Mouse (Mus musculus) liver, embryonic 14.5 days (tissue): ENCODE measurements around the gene Olfr107. TPM values are rescaled to one million over a fixed set of nuclear protein-coding genes. Genes with fewer than 3 reads are reported as not detected.

Experiments
- ATAC-seq: fragments of 200-750 bp; cut with Nextera tagmentation; 2 replicates; pipeline ENCODE4 v1.8.0; 2017; ENCODE audit warnings: moderate number of reproducible peaks, mild to moderate bottlenecking, moderate library complexity; ENCODE audit not compliant: insufficient read depth
- DNase-seq, 3 experiments: peaks; one replicate each; pipeline ENCODE4 v3.0.0-alpha.2; 2012 to 2013; ENCODE audit warnings: low read depth in 3 of 3, low spot score in 3 of 3
- H3K27ac ChIP-seq: fragments of 300-500 bp; sonication (generic); 2 replicates; pipeline ENCODE4 v1.5.1; 2014; ENCODE audit warnings: moderate library complexity, mild to moderate bottlenecking, control low read depth, inconsistent platforms
- H3K27me3 ChIP-seq: fragments of 300-500 bp; sonication (generic); 2 replicates; pipeline ENCODE4 v1.6.1; 2014; ENCODE audit warnings: mild to moderate bottlenecking, low read length, moderate library complexity; ENCODE audit not compliant: control insufficient read depth, insufficient read depth
- H3K36me3 ChIP-seq: fragments of 300-500 bp; sonication (generic); replicated peaks from 2 replicates; pipeline ENCODE4 v1.6.1; 2014; ENCODE audit warnings: low read depth; ENCODE audit not compliant: control insufficient read depth, insufficient read depth
- H3K4me1 ChIP-seq, 2 experiments: fragments of 200-500 bp in 1 of 2; fragments of 300-500 bp in 1 of 2; sonication (generic) in 1 of 2; replicated peaks; 2 replicates each; pipeline ENCODE4 v1.6.1; 2012 to 2014; ENCODE audit warnings: antibody characterized with exemption in 1 of 2, inconsistent platforms in 1 of 2, low read length in 1 of 2; ENCODE audit not compliant: control insufficient read depth in 2 of 2, insufficient read depth in 2 of 2
- H3K4me2 ChIP-seq: fragments of 300-500 bp; sonication (generic); 2 replicates; pipeline ENCODE4 v1.6.1; 2014; ENCODE audit warnings: low read depth, mild to moderate bottlenecking, control low read depth, moderate library complexity
- H3K4me3 ChIP-seq, 2 experiments: fragments of 200-500 bp in 1 of 2; fragments of 300-500 bp in 1 of 2; sonication (generic) in 1 of 2; 2 replicates each; pipeline ENCODE4 v1.5.1; 2012 to 2014; ENCODE audit warnings: low read depth in 2 of 2, low read length in 2 of 2, mild to moderate bottlenecking in 2 of 2, control low read depth in 1 of 2, inconsistent platforms in 1 of 2, moderate library complexity in 1 of 2; ENCODE audit not compliant: insufficient read depth in 1 of 2
- H3K9ac ChIP-seq: fragments of 300-500 bp; sonication (generic); replicated peaks from 2 replicates; pipeline ENCODE4 v1.6.1; 2014; ENCODE audit warnings: mild to moderate bottlenecking, control low read depth, moderate library complexity
- H3K9me3 ChIP-seq: fragments of 300-500 bp; sonication (generic); 2 replicates; pipeline ENCODE4 v1.6.1; 2016; ENCODE audit warnings: low read length, mixed read lengths; ENCODE audit not compliant: control insufficient read depth
- CTCF ChIP-seq: IDR thresholded peaks from 2 replicates; pipeline ENCODE4 v1.5.1; 2016; ENCODE audit warnings: antibody characterized with exemption, low read depth, control low read depth
- EP300 ChIP-seq: IDR thresholded peaks from 2 replicates; pipeline ENCODE4 v1.6.1; 2016; ENCODE audit warnings: antibody characterized with exemption, low read depth
- WGBS: fragments of 180-500 bp; shearing (Covaris S2); extraction: QIAGEN DNeasy Blood & Tissue Kit; methylation state at CpG from one replicate; pipeline ENCODE4 v1.1.7; 2014; ENCODE audit not compliant: insufficient replicate concordance; 5-methylcytosine and 5-hydroxymethylcytosine counted together
- polyA plus RNA-seq, 2 experiments: library from polyadenylated mRNA; depleted of rRNA in 1 of 2; stranded (reverse) in 1 of 2; unstranded in 1 of 2; fragments of >200 nt; fragmentation: Nextera tagmentation in 1 of 2; extraction: Ambion mirVana in 1 of 2; gene quantifications; 2 replicates each; pipeline versions ENCODE4 v1.2.1 to v1.2.3; 2012 to 2014

Olfr107 gene
- polyA plus RNA-seq, 2 experiments: not detected

DNA sequence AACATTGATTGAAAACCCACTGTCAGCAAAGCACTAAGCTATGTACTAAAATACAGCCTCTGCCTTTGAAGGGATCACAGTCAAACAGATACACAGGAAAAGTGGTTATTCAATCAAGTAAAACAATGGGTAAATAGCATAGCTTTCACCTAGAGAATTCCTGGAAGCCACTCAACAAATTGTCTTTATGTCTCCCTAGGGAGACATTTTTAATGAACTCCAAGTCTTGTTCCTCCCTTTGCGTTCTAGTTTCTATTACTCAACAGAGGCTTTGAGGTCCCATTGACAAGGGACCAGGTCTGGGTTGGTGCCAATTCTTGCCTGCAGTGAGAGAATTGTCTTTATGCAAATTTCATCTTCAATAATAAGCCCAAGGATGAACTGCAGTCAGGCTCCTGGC is 46.2 kb downstream of the Olfr107 start, which contains the start of gene Olfr108:
Gene Olfr108 (plus strand): TSS at position 301 of the 400 bp plus-strand sequence.
- H3K27ac ChIP-seq: no peak within 1 kb of the TSS

More for the DNA sequence above, 46.2 kb downstream of the Olfr107 start, which contains the start of gene Olfr108:
- WGBS: 54% methylated on average over 1 of the region's 1 CpGs
- ATAC-seq (no peak), DNase-seq (no peak)
- no peaks in the 10 kb centered on the region for H3K27me3 ChIP-seq
- no peaks in the 10 kb centered on the region for H3K36me3 ChIP-seq
- H3K4me2 ChIP-seq: no peak within 1 kb of the TSS
- H3K9me3 ChIP-seq: no peaks in the 10 kb centered on the region
- no peak within 1 kb of the TSS for H3K9ac ChIP-seq
- H3K4me1 ChIP-seq: no peaks in the 10 kb centered on the region
- TF ChIP-seq EP300 (no peak), CTCF (no peak)
- no peak within 1 kb of the TSS for H3K4me3 ChIP-seq

Other genes with a start within 250 kb of the Olfr107 start
- not detected in 2 replicates for gene Olfr93, start 237.7 kb upstream of the Olfr107 start, polyA plus RNA-seq (2012; rRNA removed)
- gene Olfr93, start 237.7 kb upstream of the Olfr107 start, polyA plus RNA-seq (2014; fragmentation: Nextera tagmentation; extraction: Ambion mirVana): not detected in 2 replicates
- not detected in 2 replicates for gene Ubd, start 205.3 kb upstream of the Olfr107 start, polyA plus RNA-seq (2012; rRNA removed)
- not detected in 2 replicates for gene Ubd, start 205.3 kb upstream of the Olfr107 start, polyA plus RNA-seq (2014; fragmentation: Nextera tagmentation; extraction: Ambion mirVana)
- gene Olfr94, start 198.2 kb upstream of the Olfr107 start, polyA plus RNA-seq (2012; rRNA removed): not detected in 2 replicates
- gene Olfr94, start 198.2 kb upstream of the Olfr107 start, polyA plus RNA-seq (2014; fragmentation: Nextera tagmentation; extraction: Ambion mirVana): not detected in 2 replicates
- not detected in 2 replicates for gene Olfr95, start 186.1 kb upstream of the Olfr107 start, polyA plus RNA-seq (2012; rRNA removed)
- not detected in 2 replicates for gene Olfr95, start 186.1 kb upstream of the Olfr107 start, polyA plus RNA-seq (2014; fragmentation: Nextera tagmentation; extraction: Ambion mirVana)
- gene Olfr96, start 179.1 kb upstream of the Olfr107 start, polyA plus RNA-seq (2012; rRNA removed): not detected in 2 replicates
- not detected in 2 replicates for gene Olfr96, start 179.1 kb upstream of the Olfr107 start, polyA plus RNA-seq (2014; fragmentation: Nextera tagmentation; extraction: Ambion mirVana)
- gene Olfr97, start 161.9 kb upstream of the Olfr107 start, polyA plus RNA-seq (2012; rRNA removed): not detected in 2 replicates
- not detected in 2 replicates for gene Olfr97, start 161.9 kb upstream of the Olfr107 start, polyA plus RNA-seq (2014; fragmentation: Nextera tagmentation; extraction: Ambion mirVana)
- not detected in 2 replicates for gene Olfr98, start 135.5 kb upstream of the Olfr107 start, polyA plus RNA-seq (2012; rRNA removed)
- not detected in 2 replicates for gene Olfr98, start 135.5 kb upstream of the Olfr107 start, polyA plus RNA-seq (2014; fragmentation: Nextera tagmentation; extraction: Ambion mirVana)
- 0.67 and 0.76 TPM in 2 replicates for gene H2-M3, start 129.0 kb upstream of the Olfr107 start, polyA plus RNA-seq (2012; rRNA removed)
- 1.3 and 1.5 TPM in 2 replicates for gene H2-M3, start 129.0 kb upstream of the Olfr107 start, polyA plus RNA-seq (2014; fragmentation: Nextera tagmentation; extraction: Ambion mirVana)
- gene Olfr99, start 115.8 kb upstream of the Olfr107 start, polyA plus RNA-seq (2012; rRNA removed): not detected in 2 replicates
- not detected in 2 replicates for gene Olfr99, start 115.8 kb upstream of the Olfr107 start, polyA plus RNA-seq (2014; fragmentation: Nextera tagmentation; extraction: Ambion mirVana)
- not detected in 2 replicates for gene Olfr101, start 94.9 kb upstream of the Olfr107 start, polyA plus RNA-seq (2012; rRNA removed)
- not detected in 2 replicates for gene Olfr101, start 94.9 kb upstream of the Olfr107 start, polyA plus RNA-seq (2014; fragmentation: Nextera tagmentation; extraction: Ambion mirVana)
- not detected in 2 replicates for gene Olfr102, start 82.2 kb upstream of the Olfr107 start, polyA plus RNA-seq (2012; rRNA removed)
- gene Olfr102, start 82.2 kb upstream of the Olfr107 start, polyA plus RNA-seq (2014; fragmentation: Nextera tagmentation; extraction: Ambion mirVana): not detected in 2 replicates
- not detected in 2 replicates for gene Olfr103, start 59.5 kb upstream of the Olfr107 start, polyA plus RNA-seq (2012; rRNA removed)
- not detected in 2 replicates for gene Olfr103, start 59.5 kb upstream of the Olfr107 start, polyA plus RNA-seq (2014; fragmentation: Nextera tagmentation; extraction: Ambion mirVana)
- gene Olfr104-ps, start 39.6 kb upstream of the Olfr107 start, polyA plus RNA-seq (2012; rRNA removed): not detected in 2 replicates
- not detected in 2 replicates for gene Olfr104-ps, start 39.6 kb upstream of the Olfr107 start, polyA plus RNA-seq (2014; fragmentation: Nextera tagmentation; extraction: Ambion mirVana)
- gene Olfr105-ps, start 20.2 kb upstream of the Olfr107 start, polyA plus RNA-seq (2012; rRNA removed): not detected in 2 replicates
- not detected in 2 replicates for gene Olfr105-ps, start 20.2 kb upstream of the Olfr107 start, polyA plus RNA-seq (2014; fragmentation: Nextera tagmentation; extraction: Ambion mirVana)
- not detected in 2 replicates for gene Olfr106-ps, start 8.8 kb upstream of the Olfr107 start, polyA plus RNA-seq (2012; rRNA removed)
- gene Olfr106-ps, start 8.8 kb upstream of the Olfr107 start, polyA plus RNA-seq (2014; fragmentation: Nextera tagmentation; extraction: Ambion mirVana): not detected in 2 replicates
- not detected in 2 replicates for gene Olfr108, start 46.3 kb downstream of the Olfr107 start, polyA plus RNA-seq (2012; rRNA removed)
- not detected in 2 replicates for gene Olfr108, start 46.3 kb downstream of the Olfr107 start, polyA plus RNA-seq (2014; fragmentation: Nextera tagmentation; extraction: Ambion mirVana)
- not detected in 2 replicates for gene Olfr109, start 59.7 kb downstream of the Olfr107 start, polyA plus RNA-seq (2012; rRNA removed)
- not detected in 2 replicates for gene Olfr109, start 59.7 kb downstream of the Olfr107 start, polyA plus RNA-seq (2014; fragmentation: Nextera tagmentation; extraction: Ambion mirVana)
- gene H2-M2, start 84.3 kb downstream of the Olfr107 start, polyA plus RNA-seq (2012; rRNA removed): not detected in 2 replicates
- not detected in 2 replicates for gene H2-M2, start 84.3 kb downstream of the Olfr107 start, polyA plus RNA-seq (2014; fragmentation: Nextera tagmentation; extraction: Ambion mirVana)
- gene Olfr110, start 93.2 kb downstream of the Olfr107 start, polyA plus RNA-seq (2012; rRNA removed): 0.02 TPM in 1 of 2 replicates, not detected in the other
- not detected in 2 replicates for gene Olfr110, start 93.2 kb downstream of the Olfr107 start, polyA plus RNA-seq (2014; fragmentation: Nextera tagmentation; extraction: Ambion mirVana)
- gene Olfr111, start 108.8 kb downstream of the Olfr107 start, polyA plus RNA-seq (2012; rRNA removed): 0.03 and 0.04 TPM in 2 replicates
- 0.13 TPM in 1 of 2 replicates, not detected in the other for gene Olfr111, start 108.8 kb downstream of the Olfr107 start, polyA plus RNA-seq (2014; fragmentation: Nextera tagmentation; extraction: Ambion mirVana)
- gene Olfr112, start 170.2 kb downstream of the Olfr107 start, polyA plus RNA-seq (2012; rRNA removed): not detected in 2 replicates
- not detected in 2 replicates for gene Olfr112, start 170.2 kb downstream of the Olfr107 start, polyA plus RNA-seq (2014; fragmentation: Nextera tagmentation; extraction: Ambion mirVana)
- not detected in 2 replicates for gene Olfr113, start 178.4 kb downstream of the Olfr107 start, polyA plus RNA-seq (2012; rRNA removed)
- not detected in 2 replicates for gene Olfr113, start 178.4 kb downstream of the Olfr107 start, polyA plus RNA-seq (2014; fragmentation: Nextera tagmentation; extraction: Ambion mirVana)
- gene Olfr114, start 193.5 kb downstream of the Olfr107 start, polyA plus RNA-seq (2012; rRNA removed): not detected in 2 replicates
- not detected in 2 replicates for gene Olfr114, start 193.5 kb downstream of the Olfr107 start, polyA plus RNA-seq (2014; fragmentation: Nextera tagmentation; extraction: Ambion mirVana)
- gene Olfr115, start 227.9 kb downstream of the Olfr107 start, polyA plus RNA-seq (2012; rRNA removed): not detected in 2 replicates
- not detected in 2 replicates for gene Olfr115, start 227.9 kb downstream of the Olfr107 start, polyA plus RNA-seq (2014; fragmentation: Nextera tagmentation; extraction: Ambion mirVana)
- gene Olfr116, start 228.0 kb downstream of the Olfr107 start, polyA plus RNA-seq (2012; rRNA removed): not detected in 2 replicates
- gene Olfr116, start 228.0 kb downstream of the Olfr107 start, polyA plus RNA-seq (2014; fragmentation: Nextera tagmentation; extraction: Ambion mirVana): not detected in 2 replicates